ENCODE assay signal across 25 mouse cellular contexts in the genomic region with DNA sequence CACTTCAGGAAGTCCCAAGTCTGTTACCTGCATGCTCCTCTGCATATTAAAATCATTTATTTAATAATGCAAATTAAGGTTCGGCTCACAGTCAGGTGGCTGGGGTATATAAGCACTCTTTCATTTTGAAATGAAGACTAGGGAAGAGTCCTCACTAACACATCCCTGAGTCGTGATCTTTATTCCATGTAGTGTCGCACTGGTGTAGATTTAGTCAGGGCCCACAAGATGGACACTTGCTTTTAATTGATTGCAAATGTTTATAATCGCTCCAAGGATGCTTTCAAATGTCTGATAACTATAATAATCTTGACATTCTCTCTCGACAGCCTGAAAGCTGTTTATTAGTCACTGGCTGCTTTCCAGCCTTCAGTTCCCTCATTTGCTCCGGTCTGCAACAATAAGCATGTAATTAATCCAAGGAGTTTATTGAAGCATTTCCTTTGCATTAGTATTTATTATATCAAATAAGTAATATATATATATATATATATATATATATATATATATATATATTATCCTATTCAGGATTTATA.
"Had no signal": no experiment of that assay in that cellular context is flagged by ENCODE, and none has a peak within 500 bp of the region (broad histone marks: within the 10 kb centered on the region; RNA-seq: fewer than 3 reads in every experiment).

No protein-coding gene starts in this region.

- H3K36me3 ChIP-seq: limb, embryonic 10.5 days; limb, embryonic 13.5 days; liver, embryonic 12.5 days; liver, embryonic 15.5 days; lung, embryonic 15.5 days; midbrain, embryonic 10.5 days; midbrain, embryonic 13.5 days; neural tube, embryonic 12.5 days; neural tube, embryonic 15.5 days had no signal

- H3K27ac ChIP-seq: limb, embryonic 10.5 days; limb, embryonic 13.5 days; liver, embryonic 12.5 days; liver, embryonic 15.5 days; lung, embryonic 15.5 days; midbrain, embryonic 10.5 days; midbrain, embryonic 13.5 days; neural tube, embryonic 12.5 days; neural tube, embryonic 15.5 days; stomach, postnatal 0 days had no signal

- H3K4me1 ChIP-seq: limb, embryonic 10.5 days; limb, embryonic 13.5 days; liver, embryonic 12.5 days; liver, embryonic 15.5 days; lung, embryonic 15.5 days; megakaryocyte, embryonic 14.5 days; midbrain, embryonic 10.5 days; midbrain, embryonic 13.5 days; neural tube, embryonic 12.5 days; neural tube, embryonic 15.5 days had no signal

- H3K27me3 ChIP-seq: limb, embryonic 13.5 days; liver, embryonic 12.5 days; liver, embryonic 15.5 days; lung, embryonic 15.5 days; megakaryocyte, embryonic 14.5 days; midbrain, embryonic 13.5 days; neural tube, embryonic 12.5 days; neural tube, embryonic 15.5 days had no signal

- H3K9ac ChIP-seq: limb, embryonic 13.5 days; liver, embryonic 12.5 days; liver, embryonic 15.5 days; lung, embryonic 15.5 days; midbrain, embryonic 13.5 days; neural tube, embryonic 12.5 days; neural tube, embryonic 15.5 days had no signal

- H3K9me3 ChIP-seq: limb, embryonic 10.5 days; limb, embryonic 13.5 days; liver, embryonic 12.5 days; liver, embryonic 15.5 days; lung, embryonic 15.5 days; megakaryocyte, embryonic 14.5 days; midbrain, embryonic 10.5 days; midbrain, embryonic 13.5 days; neural tube, embryonic 12.5 days; neural tube, embryonic 15.5 days had no signal

- ATAC-seq: liver, embryonic 12.5 days; midbrain, embryonic 13.5 days had no signal

- H3K4me3 ChIP-seq: limb, embryonic 10.5 days; limb, embryonic 13.5 days; liver, embryonic 12.5 days; liver, embryonic 15.5 days; lung, embryonic 15.5 days; megakaryocyte, embryonic 14.5 days; midbrain, embryonic 10.5 days; midbrain, embryonic 13.5 days; neural tube, embryonic 12.5 days; neural tube, embryonic 15.5 days had no signal

- H3K4me2 ChIP-seq: limb, embryonic 13.5 days; liver, embryonic 12.5 days; liver, embryonic 15.5 days; lung, embryonic 15.5 days; midbrain, embryonic 13.5 days; neural tube, embryonic 12.5 days; neural tube, embryonic 15.5 days had no signal

- DNase-seq: kidney, adult 8-10 months; kidney, postnatal 14 days; kidney, postnatal 4 days; layer of hippocampus, adult 9-11 months; liver; lung, adult 18-20 months; lung, postnatal 10 days; lung, postnatal 36 days; right cerebral cortex, adult 18-20 months; right cerebral cortex, postnatal 14 days; right cerebral cortex, postnatal 4 days; thymus, adult 2 months; thymus, postnatal 14 days; thymus, postnatal 4 days had no signal
